Mouse (Mus musculus): Measurements from ENCODE around the gene Pkdcc. TPM values are rescaled to one million over a fixed set of nuclear protein-coding genes. Genes with fewer than 3 reads are reported as not detected.

Gene Pkdcc
- polyA plus RNA-seq (2014; fragmentation: Nextera tagmentation; extraction: Ambion mirVana), result 9.4 and 10.0 TPM in 2 replicates

GRCm38 (mm10) chr17:83214674-83215528 is at the start of gene Pkdcc:
Pkdcc (plus strand) TSS chr17:83215292.
- DNase-seq (ENCODE audit: low spot score) (peak; percentile 93), ATAC-seq (replicated peaks; ENCODE audit: low FRiP score) (peak; percentile 86)
- no peaks in the 10 kb centered on the region for H3K9me3 ChIP-seq (ENCODE audit: control insufficient read depth, low read length)
- peak within 1 kb of the TSS; percentile 88 for H3K9ac ChIP-seq (ENCODE audit: low read length)
- WGBS, result under 1% methylated on average over 61 of the region's 105 CpGs
- peaks cover 19% of the 10 kb centered on the region for H3K4me1 ChIP-seq (replicated peaks; ENCODE audit: control insufficient read depth, insufficient read depth, low read length)
- H3K27ac ChIP-seq (ENCODE audit: low read depth, low read length), result peak within 1 kb of the TSS; percentile 78
- peak within 1 kb of the TSS; percentile 94 for H3K4me2 ChIP-seq (ENCODE audit: low read depth, low read length, severe bottlenecking)
- no peaks in the 10 kb centered on the region for H3K27me3 ChIP-seq (ENCODE audit: control insufficient read depth, insufficient read depth, low read length)
- no peaks in the 10 kb centered on the region for H3K36me3 ChIP-seq (ENCODE audit: control insufficient read depth, insufficient read depth, low read length)
- peak within 1 kb of the TSS; percentile 69 for H3K4me3 ChIP-seq (ENCODE audit: low read depth, low read length)

GRCm38 (mm10) chr17:83166195-83166594 is 48.9 kb upstream of the Pkdcc start:
- 81% methylated on average over 5 of the region's 5 CpGs for WGBS
- Histone ChIP-seq H3K4me2 (ENCODE audit: low read depth, low read length, severe bottlenecking) (no peak overlapping the region), H3K36me3 (ENCODE audit: control insufficient read depth, insufficient read depth, low read length) (no peaks in the 10 kb centered on the region), H3K4me1 (replicated peaks; ENCODE audit: control insufficient read depth, insufficient read depth, low read length) (peaks cover 4% of the 10 kb centered on the region), H3K27me3 (ENCODE audit: control insufficient read depth, insufficient read depth, low read length) (no peaks in the 10 kb centered on the region; the same call in 1 of the 2 replicates), H3K4me3 (ENCODE audit: low read depth, low read length) (no peak overlapping the region), H3K27ac (ENCODE audit: low read depth, low read length) (no peak overlapping the region), H3K9me3 (ENCODE audit: control insufficient read depth, low read length) (no peaks in the 10 kb centered on the region), H3K9ac (ENCODE audit: low read length) (no peak overlapping the region)
- DNase-seq (ENCODE audit: low spot score), result no peak
- ATAC-seq (replicated peaks; ENCODE audit: low FRiP score), result no peak

GRCm38 (mm10) chr17:83176146-83176545 is 38.9 kb upstream of the Pkdcc start:
- Histone ChIP-seq H3K27ac (ENCODE audit: low read depth, low read length) (no peak overlapping the region), H3K4me2 (ENCODE audit: low read depth, low read length, severe bottlenecking) (no peak overlapping the region), H3K36me3 (ENCODE audit: control insufficient read depth, insufficient read depth, low read length) (no peaks in the 10 kb centered on the region), H3K27me3 (ENCODE audit: control insufficient read depth, insufficient read depth, low read length) (no peaks in the 10 kb centered on the region), H3K4me3 (ENCODE audit: low read depth, low read length) (no peak overlapping the region), H3K9ac (ENCODE audit: low read length) (no peak overlapping the region), H3K4me1 (replicated peaks; ENCODE audit: control insufficient read depth, insufficient read depth, low read length) (no peaks in the 10 kb centered on the region), H3K9me3 (ENCODE audit: control insufficient read depth, low read length) (peaks cover 2% of the 10 kb centered on the region; the same call in 1 of the 2 replicates)
- ATAC-seq (replicated peaks; ENCODE audit: low FRiP score), result no peak
- no peak for DNase-seq (ENCODE audit: low spot score)
- 95% methylated on average over 4 of the region's 4 CpGs for WGBS

- Histone ChIP-seq H3K4me3 (ENCODE audit: low read depth, low read length) (no peak overlapping the region), H3K4me2 (ENCODE audit: low read depth, low read length, severe bottlenecking) (no peak overlapping the region), H3K4me1 (replicated peaks; ENCODE audit: control insufficient read depth, insufficient read depth, low read length) (no peaks in the 10 kb centered on the region), H3K36me3 (ENCODE audit: control insufficient read depth, insufficient read depth, low read length) (no peaks in the 10 kb centered on the region), H3K27me3 (ENCODE audit: control insufficient read depth, insufficient read depth, low read length) (no peaks in the 10 kb centered on the region), H3K9me3 (ENCODE audit: control insufficient read depth, low read length) (no peaks in the 10 kb centered on the region), H3K27ac (ENCODE audit: low read depth, low read length) (no peak overlapping the region), H3K9ac (ENCODE audit: low read length) (no peak overlapping the region)
- DNase-seq (ENCODE audit: low spot score), result no peak
- ATAC-seq (replicated peaks; ENCODE audit: low FRiP score), result no peak
- 61% methylated on average over 9 of the region's 9 CpGs for WGBS
Observed at GRCm38 (mm10) chr17:83178483-83179150, 36.5 kb upstream of the Pkdcc start.

- Histone ChIP-seq H3K4me3 (ENCODE audit: low read depth, low read length) (no peak overlapping the region), H3K9me3 (ENCODE audit: control insufficient read depth, low read length) (no peaks in the 10 kb centered on the region), H3K27ac (ENCODE audit: low read depth, low read length) (no peak overlapping the region), H3K27me3 (ENCODE audit: control insufficient read depth, insufficient read depth, low read length) (no peaks in the 10 kb centered on the region), H3K4me2 (ENCODE audit: low read depth, low read length, severe bottlenecking) (no peak overlapping the region), H3K4me1 (replicated peaks; ENCODE audit: control insufficient read depth, insufficient read depth, low read length) (no peaks in the 10 kb centered on the region), H3K9ac (ENCODE audit: low read length) (no peak overlapping the region), H3K36me3 (ENCODE audit: control insufficient read depth, insufficient read depth, low read length) (no peaks in the 10 kb centered on the region)
- no peak for DNase-seq (ENCODE audit: low spot score)
- WGBS, result 60% methylated on average over 6 of the region's 6 CpGs
- ATAC-seq (replicated peaks; ENCODE audit: low FRiP score), result no peak
Observed at GRCm38 (mm10) chr17:83179151-83179531, 36.0 kb upstream of the Pkdcc start.

GRCm38 (mm10) chr17:83179569-83179968 is 35.5 kb upstream of the Pkdcc start:
- Histone ChIP-seq H3K4me3 (ENCODE audit: low read depth, low read length) (no peak overlapping the region), H3K36me3 (ENCODE audit: control insufficient read depth, insufficient read depth, low read length) (no peaks in the 10 kb centered on the region), H3K27ac (ENCODE audit: low read depth, low read length) (no peak overlapping the region), H3K4me2 (ENCODE audit: low read depth, low read length, severe bottlenecking) (no peak overlapping the region), H3K4me1 (replicated peaks; ENCODE audit: control insufficient read depth, insufficient read depth, low read length) (no peaks in the 10 kb centered on the region), H3K9me3 (ENCODE audit: control insufficient read depth, low read length) (no peaks in the 10 kb centered on the region), H3K27me3 (ENCODE audit: control insufficient read depth, insufficient read depth, low read length) (no peaks in the 10 kb centered on the region), H3K9ac (ENCODE audit: low read length) (no peak overlapping the region)
- ATAC-seq (replicated peaks; ENCODE audit: low FRiP score) (no peak), DNase-seq (ENCODE audit: low spot score) (no peak)
- WGBS, result 77% methylated on average over 4 of the region's 4 CpGs

- Histone ChIP-seq H3K4me3 (ENCODE audit: low read depth, low read length) (no peak overlapping the region), H3K27me3 (ENCODE audit: control insufficient read depth, insufficient read depth, low read length) (no peaks in the 10 kb centered on the region), H3K9me3 (ENCODE audit: control insufficient read depth, low read length) (no peaks in the 10 kb centered on the region), H3K4me2 (ENCODE audit: low read depth, low read length, severe bottlenecking) (no peak overlapping the region), H3K4me1 (replicated peaks; ENCODE audit: control insufficient read depth, insufficient read depth, low read length) (no peaks in the 10 kb centered on the region), H3K27ac (ENCODE audit: low read depth, low read length) (no peak overlapping the region), H3K9ac (ENCODE audit: low read length) (no peak overlapping the region), H3K36me3 (ENCODE audit: control insufficient read depth, insufficient read depth, low read length) (no peaks in the 10 kb centered on the region)
- no peak for ATAC-seq (replicated peaks; ENCODE audit: low FRiP score)
- 79% methylated on average over 7 of the region's 7 CpGs for WGBS
- no peak for DNase-seq (ENCODE audit: low spot score)
Observed at GRCm38 (mm10) chr17:83181086-83181485, 34.0 kb upstream of the Pkdcc start.

- no peak overlapping the region for H3K4me2 ChIP-seq (ENCODE audit: low read depth, low read length, severe bottlenecking)
- H3K27ac ChIP-seq (ENCODE audit: low read depth, low read length), result no peak overlapping the region
- H3K9me3 ChIP-seq (ENCODE audit: control insufficient read depth, low read length), result no peaks in the 10 kb centered on the region
- 75% methylated on average over 7 of the region's 7 CpGs for WGBS
- H3K9ac ChIP-seq (ENCODE audit: low read length), result no peak overlapping the region
- H3K4me3 ChIP-seq (ENCODE audit: low read depth, low read length), result no peak overlapping the region
- H3K4me1 ChIP-seq (replicated peaks; ENCODE audit: control insufficient read depth, insufficient read depth, low read length), result no peaks in the 10 kb centered on the region
- ATAC-seq (replicated peaks; ENCODE audit: low FRiP score), result no peak
- H3K36me3 ChIP-seq (ENCODE audit: control insufficient read depth, insufficient read depth, low read length), result no peaks in the 10 kb centered on the region
- H3K27me3 ChIP-seq (ENCODE audit: control insufficient read depth, insufficient read depth, low read length), result no peaks in the 10 kb centered on the region
- no peak for DNase-seq (ENCODE audit: low spot score)
Observed at GRCm38 (mm10) chr17:83181592-83181991, 33.5 kb upstream of the Pkdcc start.

Data from forebrain, embryonic 11.5 days (tissue).